Mouse (Mus musculus): ENCODE results near the gene Ly6g6f.
"Not testable (repeated sequence)": the region's sequence is repeated elsewhere in the genome, so short reads cannot be mapped to it uniquely, and the experiment has no call there.

Gene Ly6g6f

GRCm38 (mm10) chr17:35052271-35052798 lies 33.1 kb downstream of the Ly6g6f start:
- DNase-seq (ENCODE audit: low read depth), result no peak

DNA sequence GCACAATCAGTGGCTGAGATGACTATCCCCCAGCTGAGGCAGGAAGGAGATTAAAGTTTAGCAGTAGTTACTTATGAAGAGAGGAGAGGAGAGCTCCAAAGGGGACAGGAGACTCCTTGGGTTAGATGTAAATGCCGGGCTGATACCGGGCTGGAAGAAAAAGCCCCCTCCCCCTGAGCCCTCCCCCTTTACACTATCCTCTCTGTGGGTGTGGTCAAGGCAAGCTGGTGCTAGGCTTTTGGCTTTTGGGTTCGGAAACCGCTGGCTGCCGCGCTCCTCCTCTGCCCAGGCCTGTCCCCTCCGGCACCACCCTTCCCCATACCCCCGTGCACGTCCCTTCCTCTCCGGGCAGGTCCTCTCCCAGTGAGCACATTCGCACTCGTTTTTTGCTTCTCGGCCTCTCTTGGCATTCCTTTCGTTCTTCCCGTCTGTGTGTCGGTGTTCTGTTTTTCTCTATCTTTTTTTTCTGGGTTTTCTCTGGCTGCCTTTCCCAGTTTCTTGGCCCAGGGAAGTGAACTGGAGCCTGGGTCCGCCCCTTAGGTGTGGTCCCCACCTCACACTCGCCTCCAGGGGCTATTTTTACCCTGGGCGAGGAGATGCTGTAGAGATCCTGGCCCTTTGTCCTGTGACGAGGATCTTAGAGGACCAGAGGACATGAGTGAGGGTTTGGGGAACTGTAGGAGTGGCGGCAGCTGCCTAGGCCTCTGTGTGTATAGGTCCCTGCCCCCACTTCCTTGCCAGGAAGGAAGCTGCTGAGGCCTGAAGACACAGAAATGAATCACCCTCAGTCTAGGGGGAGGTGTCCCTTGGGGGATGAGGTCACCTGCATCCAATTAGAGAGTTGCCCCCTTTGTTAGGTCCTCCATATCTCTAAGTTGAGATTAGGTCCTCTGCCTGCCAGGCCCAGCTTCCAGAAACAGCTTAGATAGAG lies 34.0 kb downstream of the Ly6g6f start:
- peak; percentile 90 for DNase-seq (ENCODE audit: low read depth)

GRCm38 (mm10) chr17:35050126-35050750 lies 35.2 kb downstream of the Ly6g6f start:
- DNase-seq (ENCODE audit: low read depth), result peak; percentile 85

DNA sequence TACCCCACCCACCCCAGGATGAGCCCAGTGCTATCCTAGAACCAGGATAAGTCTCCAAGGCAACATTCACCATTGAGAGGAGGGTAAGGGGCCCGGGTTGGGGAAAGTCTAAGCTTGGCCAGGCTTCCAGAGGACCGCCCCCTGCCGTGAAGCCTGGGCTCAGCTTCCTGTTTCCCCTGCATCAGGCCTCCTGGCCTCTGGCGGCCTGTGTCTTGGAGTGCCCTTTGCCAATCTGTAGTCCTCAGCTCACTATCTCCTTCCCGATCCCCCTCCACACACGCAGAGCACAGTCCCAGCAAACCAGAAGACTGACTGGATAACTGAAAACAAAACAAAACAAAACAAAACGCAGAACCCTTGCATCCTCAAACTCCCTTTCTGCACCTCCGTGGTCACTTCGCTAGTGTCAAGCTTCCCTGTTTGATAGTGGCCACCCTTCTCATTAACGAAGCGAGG lies 35.8 kb downstream of the Ly6g6f start, which contains the start of gene Clic1:
Gene Clic1, plus strand, starts transcription at position 406 of the 456 bp plus-strand sequence.
- peak; percentile 72 for DNase-seq (ENCODE audit: low read depth)

GRCm38 (mm10) chr17:35048932-35049440 lies 36.4 kb downstream of the Ly6g6f start:
- DNase-seq (ENCODE audit: low read depth), result peak; percentile 53

- DNase-seq (ENCODE audit: low read depth), result peak; percentile 84
Measured at GRCm38 (mm10) chr17:35048149-35048931, 37.1 kb downstream of the Ly6g6f start.

GRCm38 (mm10) chr17:35047688-35048087 lies 37.7 kb downstream of the Ly6g6f start:
- peak; percentile 46 for DNase-seq (ENCODE audit: low read depth)

- DNase-seq (ENCODE audit: low read depth), result peak; percentile 99
Measured at GRCm38 (mm10) chr17:35046681-35047455, 38.5 kb downstream of the Ly6g6f start, which contains the start of gene Msh5. Gene Msh5 (minus strand): TSS chr17:35046745.

- no peak for DNase-seq (ENCODE audit: low read depth)
Measured at GRCm38 (mm10) chr17:35045807-35046680, 39.4 kb downstream of the Ly6g6f start.

DNA sequence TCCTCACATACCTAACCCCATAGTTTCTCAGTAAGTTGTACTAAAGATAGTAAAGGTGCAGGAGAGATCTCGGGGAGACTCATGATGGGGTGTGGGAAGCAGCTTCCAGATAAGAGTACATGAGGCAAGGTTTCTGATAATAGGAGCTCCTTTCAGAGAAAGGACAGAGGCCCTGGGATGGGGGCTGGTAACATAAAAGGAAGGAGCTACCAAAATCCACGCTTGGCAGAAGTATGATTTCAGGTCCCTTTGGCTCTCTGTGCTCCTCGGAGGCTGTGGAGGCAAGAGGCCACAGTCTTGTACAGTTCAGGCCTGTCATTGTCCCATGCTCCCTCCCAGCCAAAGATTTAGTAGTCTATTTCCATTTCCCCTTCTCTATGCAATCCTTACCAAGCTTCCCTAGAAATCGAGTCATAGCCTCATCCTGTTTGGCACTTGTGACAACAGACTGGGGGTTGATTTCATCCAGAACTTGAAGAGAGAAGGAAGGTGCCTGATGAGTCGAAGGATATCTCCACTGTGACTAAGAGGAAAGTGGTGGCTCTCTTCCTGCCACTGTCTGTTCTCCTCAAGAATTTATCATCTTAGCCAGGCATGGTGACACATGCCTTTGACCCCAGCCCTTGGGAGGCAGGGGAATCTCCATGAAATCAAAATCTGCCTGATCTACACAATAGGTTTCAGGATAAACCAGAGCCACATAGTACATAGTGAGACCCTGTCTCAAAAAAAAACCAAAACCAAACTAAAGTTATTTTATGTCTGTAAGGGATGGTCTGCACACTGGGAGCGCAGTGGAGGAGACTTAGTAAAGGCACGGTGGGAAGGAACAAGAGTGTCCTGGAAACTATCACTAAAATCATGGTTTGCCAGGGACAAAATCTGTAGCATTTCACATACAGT lies 40.3 kb downstream of the Ly6g6f start:
- no peak for DNase-seq (ENCODE audit: low read depth)

DNA sequence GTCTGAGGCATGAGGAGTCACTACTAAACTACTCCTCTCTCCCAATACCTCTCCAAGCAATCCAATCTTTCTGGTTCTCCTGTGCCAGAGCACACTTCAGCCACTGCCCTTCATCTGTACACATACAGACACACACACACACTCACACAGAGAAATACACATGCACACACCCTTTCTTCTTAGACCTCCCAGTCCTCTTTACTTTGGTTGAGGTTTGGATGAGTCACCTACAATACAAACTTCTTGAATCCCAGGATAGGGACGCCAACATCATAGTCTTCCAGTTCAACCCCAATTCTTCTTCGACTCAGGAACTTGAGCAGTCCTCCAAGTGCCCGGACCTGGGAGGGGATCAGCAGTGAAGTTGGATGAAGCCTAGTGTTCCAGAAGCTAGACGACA lies 41.6 kb downstream of the Ly6g6f start:
- DNase-seq (ENCODE audit: low read depth), result no peak

GRCm38 (mm10) chr17:35039121-35039873 lies 46.1 kb downstream of the Ly6g6f start:
- no peak for DNase-seq (ENCODE audit: low read depth)

DNA sequence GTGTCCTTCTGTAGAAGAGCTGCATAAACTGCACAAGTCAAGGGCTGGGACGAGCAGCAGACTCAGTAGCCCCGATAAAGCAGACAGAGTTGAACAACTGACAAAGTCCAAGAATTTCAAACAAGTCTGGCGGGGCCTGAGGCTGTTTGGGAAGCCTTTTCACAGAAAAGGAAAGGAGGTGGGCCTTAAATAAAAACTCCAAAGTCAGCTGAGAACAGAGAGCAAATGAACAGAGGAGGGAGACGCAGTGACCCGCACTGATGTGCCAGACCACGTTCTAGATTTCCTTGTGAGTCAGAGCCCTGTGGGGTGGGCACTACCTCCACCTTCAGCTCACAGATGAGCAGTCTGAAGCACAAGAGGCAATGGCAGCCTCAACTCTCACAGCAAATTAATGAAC lies 50.5 kb downstream of the Ly6g6f start:
- no peak for DNase-seq (ENCODE audit: low read depth)

- DNase-seq (ENCODE audit: low read depth), result not testable (repeated sequence)
Measured at GRCm38 (mm10) chr17:35033703-35034102, 51.7 kb downstream of the Ly6g6f start.

- no peak for DNase-seq (ENCODE audit: low read depth)
Measured at GRCm38 (mm10) chr17:35032323-35032870, 53.0 kb downstream of the Ly6g6f start.

DNA sequence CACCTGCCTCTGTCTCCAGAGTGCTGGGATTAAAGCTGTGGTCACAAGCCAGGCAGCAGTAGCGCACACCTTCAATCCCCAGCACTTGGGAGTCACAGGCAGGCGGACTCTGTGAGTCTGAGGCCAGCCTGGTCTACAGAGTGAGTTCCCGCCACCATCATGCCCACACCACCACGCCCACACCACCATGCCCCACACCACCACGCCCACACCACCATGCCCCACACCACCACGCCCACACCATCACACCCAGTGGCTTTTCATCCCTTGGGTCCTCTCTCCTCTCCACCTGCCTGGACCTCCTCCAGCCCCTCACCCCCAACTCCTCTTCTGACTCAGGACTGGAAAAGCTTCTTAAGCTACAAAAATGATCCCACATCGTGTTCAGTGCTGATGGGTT lies 53.5 kb downstream of the Ly6g6f start:
- no peak for DNase-seq (ENCODE audit: low read depth)

DNA sequence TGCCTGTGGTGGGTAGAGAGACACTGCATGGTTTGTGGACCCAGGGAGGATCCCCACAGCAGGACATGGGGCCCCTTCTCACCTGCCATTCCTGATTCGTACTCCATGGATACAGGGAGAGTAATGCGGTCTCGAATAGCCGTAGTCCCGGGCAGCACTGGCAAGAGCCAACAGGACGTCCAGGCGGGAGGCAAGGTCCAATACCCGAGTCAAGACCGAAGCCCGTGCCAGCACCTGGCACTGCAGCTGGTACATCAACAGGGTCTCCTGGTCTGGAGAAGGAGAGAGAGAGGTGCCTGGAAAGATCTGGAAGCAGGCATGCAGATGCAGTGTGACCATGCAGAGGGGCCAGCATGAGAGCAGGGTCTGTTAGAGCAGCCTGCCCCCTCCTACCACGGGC lies 54.1 kb downstream of the Ly6g6f start:
- no peak for DNase-seq (ENCODE audit: low read depth)

All from induced T-regulatory cell, adult 2 months (primary cell).